Mouse (Mus musculus) left cerebral cortex, postnatal 14 days (tissue): Measurements from ENCODE around the gene Slit3. TPM values are rescaled to one million over a fixed set of nuclear protein-coding genes. Genes with fewer than 3 reads are reported as not detected.

Experiments
- DNase-seq, 2 experiments: peaks; one replicate each; pipeline ENCODE4 v3.0.0; 2021 to 2022; ENCODE audit warnings: low spot score in 2 of 2, mixed read lengths in 1 of 2
- intact Hi-C: fragments of 180-260 bp; cut with DNase I; formaldehyde crosslinking; loops from one replicate; pipeline ENCODE4 v1.15.1; 2025
- total RNA-seq, 2 experiments: library from RNA; stranded (reverse); gene quantifications; 2 replicates each; pipeline ENCODE4 v1.2.3; 2021

Slit3 gene
- total RNA-seq, 2 experiments from 2014 or later: 58.3 to 58.6 TPM

- intact Hi-C loops: no loop called here
- no peak for DNase-seq
Observed at GRCm38 (mm10) chr11:35320518-35320917, 199.5 kb downstream of the Slit3 start.

- intact Hi-C loops: no loop called here
- no peak for DNase-seq
Observed at GRCm38 (mm10) chr11:35324397-35324796, 203.4 kb downstream of the Slit3 start.

- DNase-seq: no peak
- intact Hi-C loops: no loop called here
Observed at GRCm38 (mm10) chr11:35325131-35325995, 204.3 kb downstream of the Slit3 start.

- no peak for DNase-seq
- intact Hi-C loops: no loop called here
Observed at GRCm38 (mm10) chr11:35326346-35326745, 205.3 kb downstream of the Slit3 start.

GRCm38 (mm10) chr11:35327899-35328298 is 206.9 kb downstream of the Slit3 start:
- intact Hi-C loops: no loop called here
- DNase-seq: no peak

- intact Hi-C loops: no loop called here
- no peak for DNase-seq
Observed at GRCm38 (mm10) chr11:35331476-35331875, 210.5 kb downstream of the Slit3 start.

- intact Hi-C loops: no loop called here
- no peak for DNase-seq
Observed at GRCm38 (mm10) chr11:35336558-35336957, 215.5 kb downstream of the Slit3 start.

- intact Hi-C loops: no loop called here
- no peak for DNase-seq
Observed at GRCm38 (mm10) chr11:35337493-35337892, 216.5 kb downstream of the Slit3 start.

- no peak for DNase-seq
- intact Hi-C loops: no loop called here
Observed at GRCm38 (mm10) chr11:35337927-35338819, 217.1 kb downstream of the Slit3 start.

- DNase-seq: no peak
- intact Hi-C loops: no loop called here
Observed at GRCm38 (mm10) chr11:35340752-35341151, 219.7 kb downstream of the Slit3 start.

- DNase-seq: peak; percentile 37 to 59
- intact Hi-C loops: no loop called here
Observed at GRCm38 (mm10) chr11:35342486-35342885, 221.5 kb downstream of the Slit3 start.

GRCm38 (mm10) chr11:35345696-35346480 is 224.9 kb downstream of the Slit3 start:
- no peak for DNase-seq
- intact Hi-C loops: no loop called here

- no peak for DNase-seq
- intact Hi-C loops: no loop called here
Observed at GRCm38 (mm10) chr11:35348099-35348498, 227.1 kb downstream of the Slit3 start.

GRCm38 (mm10) chr11:35350968-35351367 is 229.9 kb downstream of the Slit3 start:
- peak; percentile 15 to 23 for DNase-seq
- intact Hi-C loops: no loop called here

GRCm38 (mm10) chr11:35351376-35351775 is 230.4 kb downstream of the Slit3 start:
- intact Hi-C loops: no loop called here
- no peak for DNase-seq

- DNase-seq: no peak
- intact Hi-C loops: no loop called here
Observed at GRCm38 (mm10) chr11:35355811-35356210, 234.8 kb downstream of the Slit3 start.

- peak in 1 of 2 experiments; percentile 49 for DNase-seq
- intact Hi-C loops: no loop called here
Observed at GRCm38 (mm10) chr11:35361071-35361470, 240.0 kb downstream of the Slit3 start.

- intact Hi-C loops: no loop called here
- DNase-seq: no peak
Observed at GRCm38 (mm10) chr11:35362975-35363374, 242.0 kb downstream of the Slit3 start.

- DNase-seq: no peak
- intact Hi-C loops: no loop called here
Observed at GRCm38 (mm10) chr11:35364469-35364868, 243.4 kb downstream of the Slit3 start.

- intact Hi-C loops: no loop called here
- DNase-seq: no peak
Observed at GRCm38 (mm10) chr11:35365510-35365931, 244.5 kb downstream of the Slit3 start.
